Mouse (Mus musculus) liver, embryonic 16.5 days (tissue): ENCODE data around the gene Ell. TPM values are rescaled to one million over a fixed set of nuclear protein-coding genes. Genes with fewer than 3 reads are reported as not detected.

Experiments used
- ATAC-seq: fragments of 200-750 bp; cut with Nextera tagmentation; 2 replicates; pipeline ENCODE4 v1.8.0; 2017; ENCODE audit warnings: low read depth, mild to moderate bottlenecking, moderate number of reproducible peaks, moderate library complexity
- H3K27ac ChIP-seq: fragments of 300-500 bp; sonication (generic); 2 replicates; pipeline ENCODE4 v1.5.1; 2014; ENCODE audit warnings: mild to moderate bottlenecking, low read length
- H3K27me3 ChIP-seq: fragments of 300-500 bp; sonication (generic); 2 replicates; pipeline ENCODE4 v1.6.1; 2014; ENCODE audit warnings: low read depth, low read length, mixed read lengths; ENCODE audit not compliant: control insufficient read depth, insufficient read depth
- H3K36me3 ChIP-seq: fragments of 300-500 bp; sonication (generic); 2 replicates; pipeline ENCODE4 v1.6.1; 2014; ENCODE audit warnings: mild to moderate bottlenecking; ENCODE audit not compliant: control insufficient read depth, insufficient read depth
- H3K4me1 ChIP-seq: fragments of 300-500 bp; sonication (generic); 2 replicates; pipeline ENCODE4 v1.6.1; 2014; ENCODE audit warnings: low read depth, low read length, mixed read lengths; ENCODE audit not compliant: control insufficient read depth
- H3K4me2 ChIP-seq: fragments of 300-500 bp; sonication (generic); 2 replicates; pipeline ENCODE4 v1.6.1; 2014; ENCODE audit warnings: low read depth, low read length, mixed read lengths
- H3K4me3 ChIP-seq: fragments of 300-500 bp; sonication (generic); 2 replicates; pipeline ENCODE4 v1.5.1; 2014; ENCODE audit warnings: low read depth, mild to moderate bottlenecking, low read length
- H3K9ac ChIP-seq: fragments of 300-500 bp; sonication (generic); 2 replicates; pipeline ENCODE4 v1.6.1; 2014; ENCODE audit warnings: low read depth, low read length
- H3K9me3 ChIP-seq: fragments of 300-500 bp; sonication (generic); replicated peaks from 2 replicates; pipeline ENCODE4 v1.6.1; 2016; ENCODE audit warnings: low read length; ENCODE audit not compliant: control insufficient read depth
- WGBS: fragments of 180-500 bp; shearing (Covaris S2); extraction: QIAGEN DNeasy Blood & Tissue Kit; methylation state at CpG from one replicate; pipeline ENCODE4 v1.1.7; 2014; ENCODE audit not compliant: insufficient replicate concordance; 5-methylcytosine and 5-hydroxymethylcytosine counted together
- polyA plus RNA-seq: library from polyadenylated mRNA; unstranded; fragments of >200 nt; fragmentation: Nextera tagmentation; extraction: Ambion mirVana; gene quantifications from 2 replicates; pipeline ENCODE4 v1.2.1, GENCODE M21; 2015

The Ell gene
- polyA plus RNA-seq, 1 experiment from 2014 or later: 16.8 TPM

DNA sequence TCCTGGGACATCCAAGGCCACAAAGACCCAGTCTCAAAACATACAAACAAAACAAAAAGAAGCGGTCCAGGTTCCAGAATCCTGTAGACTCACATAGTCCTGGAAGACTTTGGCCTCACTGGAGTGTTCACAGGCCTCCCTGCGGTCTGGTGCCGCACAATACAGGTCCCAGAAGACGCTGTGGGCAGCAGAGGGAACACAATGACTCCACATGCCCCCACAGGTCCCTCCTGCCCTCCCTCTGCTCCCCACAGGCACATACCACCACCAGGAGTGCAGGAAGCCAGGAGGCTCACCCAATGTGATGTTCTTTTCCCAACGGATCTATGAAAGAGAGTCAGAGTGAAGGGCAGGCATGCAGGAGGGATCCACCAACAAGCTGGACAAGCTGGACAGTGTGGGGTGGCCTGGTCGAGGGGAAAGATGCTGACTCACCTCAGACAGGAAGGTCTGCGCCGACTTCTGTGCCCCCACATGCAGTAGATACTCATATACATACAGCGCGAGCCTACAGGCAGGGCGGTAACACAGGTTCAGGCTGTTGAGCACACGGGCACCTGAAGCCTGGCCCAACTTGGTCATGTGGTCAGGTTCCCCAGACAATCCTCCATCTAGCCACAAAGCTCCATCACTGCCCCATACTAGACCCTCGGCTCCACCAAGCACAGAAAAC lies 63.0 kb downstream of the Ell start:
- Histone ChIP-seq H3K36me3 (no peaks in the 10 kb centered on the region), H3K4me3 (no peak overlapping the region), H3K9ac (no peak overlapping the region), H3K9me3 (no peaks in the 10 kb centered on the region; the same call in 1 of the 2 replicates), H3K27me3 (no peaks in the 10 kb centered on the region), H3K4me1 (peaks cover 36% of the 10 kb centered on the region), H3K4me2 (no peak overlapping the region), H3K27ac (no peak overlapping the region)
- no peak for ATAC-seq
- 77% methylated on average over 13 of the region's 13 CpGs for WGBS

DNA sequence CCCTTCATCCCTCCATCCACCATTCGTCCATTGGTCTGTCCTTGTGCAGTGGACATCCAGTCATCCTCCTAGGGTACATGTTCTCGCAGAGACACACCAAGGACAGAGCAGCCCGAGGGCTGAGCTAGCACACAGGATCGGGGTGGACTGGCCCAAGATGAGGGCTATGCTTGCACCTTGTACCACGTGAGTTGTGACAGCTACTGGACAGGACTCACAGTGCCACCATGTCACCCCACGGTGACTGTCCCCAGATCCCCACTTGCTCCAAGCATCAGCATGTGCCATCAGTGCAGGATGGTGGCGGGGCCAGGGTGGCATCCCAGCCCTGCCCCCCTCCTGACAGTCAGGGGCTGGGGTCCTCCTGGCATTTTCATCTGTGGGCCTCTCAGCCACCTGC lies 65.3 kb downstream of the Ell start:
- H3K4me2 ChIP-seq: no peak overlapping the region
- H3K9ac ChIP-seq: no peak overlapping the region
- 73% methylated on average over 7 of the region's 7 CpGs for WGBS
- H3K27ac ChIP-seq: no peak overlapping the region
- ATAC-seq: no peak
- H3K27me3 ChIP-seq: peaks cover 10% of the 10 kb centered on the region
- no peak overlapping the region for H3K4me3 ChIP-seq
- peaks cover 48% of the 10 kb centered on the region for H3K4me1 ChIP-seq
- H3K36me3 ChIP-seq: no peaks in the 10 kb centered on the region
- no peaks in the 10 kb centered on the region; the same call in 1 of the 2 replicates for H3K9me3 ChIP-seq

DNA sequence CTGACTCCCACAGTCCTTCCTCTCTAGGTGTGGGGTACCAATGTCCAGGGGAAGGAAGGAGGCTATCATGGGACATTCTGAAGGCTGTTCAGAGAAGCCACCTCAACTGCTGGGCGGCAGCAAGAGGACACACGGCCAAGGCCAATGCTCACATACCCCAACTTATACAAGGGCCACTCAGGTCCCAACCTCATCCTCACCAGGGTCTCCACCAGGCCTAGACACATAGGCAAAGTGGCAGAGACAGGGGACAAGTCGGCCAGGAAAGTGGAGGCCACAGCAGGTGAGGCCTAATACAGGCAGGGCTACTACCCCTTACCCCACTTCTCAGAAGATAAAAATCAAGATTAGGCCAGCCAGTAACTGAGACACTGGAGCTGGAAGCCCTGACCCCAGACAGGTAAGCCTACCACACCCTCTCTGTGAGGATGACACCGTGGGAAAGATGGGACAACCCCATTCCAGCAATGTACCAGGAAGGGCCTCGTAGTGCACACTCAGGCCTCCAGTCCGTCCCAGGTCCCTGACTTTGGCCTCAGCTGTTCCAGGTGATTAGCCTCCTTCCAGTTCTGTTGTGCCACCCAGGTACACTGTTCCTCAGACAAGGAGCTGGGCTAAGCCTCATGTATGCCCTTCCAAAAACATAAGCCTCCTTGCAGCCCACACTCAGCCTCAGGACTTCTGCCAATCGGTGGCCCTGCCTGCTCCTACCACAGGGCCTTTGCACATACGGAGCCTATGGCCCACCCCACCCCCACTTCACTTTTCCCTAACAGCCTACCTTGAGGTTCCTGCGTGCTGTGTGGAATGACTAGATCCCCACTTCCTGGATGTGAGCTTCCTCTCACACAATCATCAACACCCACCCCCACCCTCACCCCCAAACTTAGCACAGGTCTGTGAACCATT lies 66.9 kb downstream of the Ell start:
- no peak for ATAC-seq
- peaks cover 54% of the 10 kb centered on the region for H3K4me1 ChIP-seq
- no peak overlapping the region for H3K27ac ChIP-seq
- no peak overlapping the region for H3K9ac ChIP-seq
- no peaks in the 10 kb centered on the region for H3K36me3 ChIP-seq
- H3K9me3 ChIP-seq: no peaks in the 10 kb centered on the region; the same call in 1 of the 2 replicates
- WGBS: 78% methylated on average over 9 of the region's 9 CpGs
- H3K4me3 ChIP-seq: no peak overlapping the region
- H3K27me3 ChIP-seq: peaks cover 12% of the 10 kb centered on the region
- H3K4me2 ChIP-seq: no peak overlapping the region; the same call in 1 of the 2 replicates

DNA sequence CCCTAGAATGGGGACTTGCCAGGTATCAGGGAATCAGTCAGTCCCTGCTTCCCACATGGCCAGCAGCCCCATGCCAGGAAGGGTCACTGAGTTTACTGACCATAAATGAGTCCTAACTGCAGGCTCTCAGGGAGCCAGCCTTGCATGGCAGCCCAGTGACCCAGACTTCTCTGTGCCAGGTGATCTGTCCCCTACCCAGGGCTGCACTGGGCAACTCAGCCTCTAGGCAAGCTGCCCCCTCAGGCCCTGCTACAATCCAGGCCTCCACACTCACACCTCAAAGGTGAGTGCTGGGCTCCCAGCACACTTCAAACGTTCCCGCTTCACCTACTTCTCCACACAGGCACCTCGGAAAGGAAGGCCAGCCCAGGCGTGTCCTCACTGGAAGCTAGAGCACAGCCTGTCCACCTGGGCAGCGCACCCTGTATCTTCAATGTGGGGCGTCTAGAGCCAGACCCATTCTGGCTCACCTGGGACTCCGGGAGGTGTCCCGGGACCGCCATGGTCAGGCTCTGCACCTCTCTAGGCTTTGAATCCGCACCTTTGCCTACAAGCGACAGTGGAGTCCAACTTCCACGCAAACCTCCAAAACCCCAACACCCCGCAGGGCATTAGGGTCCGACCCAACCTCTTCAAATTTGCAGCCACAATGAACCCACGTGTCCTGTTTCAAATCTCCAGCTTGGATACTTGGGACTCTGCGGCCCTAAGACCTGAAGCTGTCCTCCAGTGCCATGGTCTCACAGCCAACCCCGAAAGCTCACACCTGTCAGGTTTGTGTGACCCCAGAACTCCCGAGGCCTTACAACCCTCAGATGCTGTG lies 67.7 kb downstream of the Ell start:
- Histone ChIP-seq H3K36me3 (no peaks in the 10 kb centered on the region), H3K9me3 (no peaks in the 10 kb centered on the region), H3K9ac (peak overlapping the region; percentile 81), H3K27ac (no peak overlapping the region), H3K4me3 (peak overlapping the region; percentile 76), H3K4me1 (peaks cover 55% of the 10 kb centered on the region), H3K27me3 (peaks cover 12% of the 10 kb centered on the region), H3K4me2 (peak overlapping the region; percentile 93)
- WGBS: 54% methylated on average over 18 of the region's 18 CpGs
- no peak for ATAC-seq

DNA sequence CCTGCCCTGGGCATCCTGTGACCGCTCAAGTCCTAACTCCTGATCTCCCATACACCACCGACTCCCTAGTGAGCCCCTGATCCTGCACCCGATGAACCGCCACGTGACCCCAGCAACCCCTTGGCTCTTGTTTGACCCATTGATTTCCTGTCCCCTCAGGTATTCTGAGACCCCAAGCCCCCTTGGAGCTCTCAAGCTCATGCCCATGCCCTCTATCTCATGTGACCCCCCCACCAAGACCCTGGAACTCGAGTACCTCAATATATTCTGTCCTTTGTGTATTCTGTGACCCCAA lies 68.3 kb downstream of the Ell start:
- Histone ChIP-seq H3K4me3 (peak overlapping the region; percentile 76), H3K4me1 (peaks cover 58% of the 10 kb centered on the region), H3K9ac (peak overlapping the region; percentile 81), H3K9me3 (no peaks in the 10 kb centered on the region), H3K27me3 (peaks cover 12% of the 10 kb centered on the region), H3K4me2 (peak overlapping the region; percentile 93), H3K36me3 (no peaks in the 10 kb centered on the region), H3K27ac (peak overlapping the region; percentile 65; the same call in 1 of the 2 replicates)
- no peak for ATAC-seq
- 12% methylated on average over 6 of the region's 6 CpGs for WGBS

DNA sequence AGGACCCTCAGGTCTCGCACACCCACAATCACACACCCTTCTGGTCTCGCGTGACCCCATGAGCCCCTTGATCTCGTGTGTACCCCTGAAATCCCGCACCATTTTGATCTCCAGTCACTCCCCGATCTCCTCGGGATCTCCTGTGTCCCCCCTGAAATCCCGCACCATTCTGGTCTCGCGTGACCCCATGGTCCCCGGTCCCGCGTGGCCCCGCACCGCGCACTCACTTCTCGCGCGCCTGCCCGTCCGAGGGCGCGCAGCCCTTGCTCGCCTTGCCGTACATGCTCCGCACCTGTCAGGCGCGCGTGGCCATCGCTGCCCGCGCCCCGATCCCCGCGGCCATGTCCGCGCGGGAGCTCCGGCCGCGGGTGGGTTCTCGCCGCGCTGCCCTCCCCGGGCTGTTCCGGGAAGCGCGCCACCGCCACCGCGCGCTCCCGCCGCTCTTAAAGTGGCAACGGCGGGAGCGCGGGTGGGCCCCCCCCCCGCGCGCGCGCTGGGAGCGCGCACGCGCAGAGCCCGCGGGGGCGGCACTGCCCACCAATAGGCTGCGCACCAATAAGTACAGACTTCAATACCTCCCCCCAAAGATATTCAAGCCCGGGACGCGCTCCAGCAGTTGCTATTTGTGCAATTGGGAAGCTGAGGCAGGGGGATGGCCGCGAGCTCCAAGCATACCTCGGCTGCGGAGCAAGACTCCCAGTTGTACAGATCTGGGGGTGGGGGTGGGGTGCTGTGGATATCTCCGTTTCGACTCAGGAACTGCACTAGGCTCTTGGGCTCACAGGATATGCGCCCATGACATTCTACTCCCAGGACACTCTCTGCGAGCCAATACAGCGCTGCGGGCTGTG lies 68.9 kb downstream of the Ell start:
- H3K9me3 ChIP-seq: no peaks in the 10 kb centered on the region
- H3K4me2 ChIP-seq: peak overlapping the region; percentile 93
- ATAC-seq: peak; percentile 25; the same call in 1 of the 2 replicates
- H3K27me3 ChIP-seq: peaks cover 12% of the 10 kb centered on the region
- peaks cover 58% of the 10 kb centered on the region for H3K4me1 ChIP-seq
- under 1% methylated on average over 76 of the region's 84 CpGs for WGBS
- H3K27ac ChIP-seq: peak overlapping the region; percentile 65
- H3K4me3 ChIP-seq: peak overlapping the region; percentile 76
- peak overlapping the region; percentile 81 for H3K9ac ChIP-seq
- H3K36me3 ChIP-seq: no peaks in the 10 kb centered on the region

DNA sequence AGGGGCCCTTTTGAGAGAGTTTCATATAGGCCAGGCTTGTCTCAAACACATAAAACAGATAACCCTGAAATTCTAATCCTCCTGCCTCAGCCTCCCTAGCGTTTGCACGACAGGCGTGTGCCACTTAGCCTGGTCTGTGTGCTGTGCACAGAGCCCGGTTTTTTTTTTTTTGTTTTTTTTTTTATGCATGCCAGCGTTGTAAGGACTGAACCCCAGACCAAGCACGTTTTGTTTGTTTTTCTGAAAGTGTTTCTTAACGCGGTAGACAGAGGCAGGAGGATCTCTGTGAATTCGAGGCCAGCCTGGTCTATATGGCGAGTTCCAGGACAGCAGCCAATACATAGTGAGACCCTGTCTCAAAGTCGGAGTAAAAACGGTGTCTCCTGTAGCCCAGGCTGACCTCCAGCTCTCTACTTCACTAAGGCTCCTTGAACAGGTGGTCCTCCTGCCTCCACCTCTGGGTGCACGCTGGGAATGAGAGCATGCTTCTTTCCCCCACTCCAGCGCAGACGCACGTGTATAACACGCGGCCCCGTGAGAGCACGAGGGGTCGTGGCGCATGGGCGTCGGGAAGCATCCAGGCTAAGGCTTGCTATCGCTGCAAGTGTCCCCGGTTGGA lies 69.6 kb downstream of the Ell start, which contains the start of gene Ssbp4:
Gene Ssbp4, minus strand, starts transcription at position 124 of the 619 bp plus-strand sequence.
- Histone ChIP-seq H3K27ac (peak within 1 kb of the TSS; percentile 89), H3K9ac (peak within 1 kb of the TSS; percentile 81), H3K4me2 (peak within 1 kb of the TSS; percentile 93), H3K36me3 (no peaks in the 10 kb centered on the region), H3K4me3 (peak within 1 kb of the TSS; percentile 76), H3K9me3 (no peaks in the 10 kb centered on the region), H3K27me3 (peaks cover 12% of the 10 kb centered on the region), H3K4me1 (peaks cover 58% of the 10 kb centered on the region)
- no peak for ATAC-seq
- 2% methylated on average over 26 of the region's 26 CpGs for WGBS
